Mouse (Mus musculus): ENCODE measurements around the gene Ap3d1. TPM values are rescaled to one million over a fixed set of nuclear protein-coding genes. Genes with fewer than 3 reads are reported as not detected.

Ap3d1 gene
- polyA plus RNA-seq, 1 experiment from 2014 or later = 41.3 TPM

GRCm38 (mm10) chr10:80727369-80728127 lies 14.5 kb downstream of the Ap3d1 start:
- no peak for TF ChIP-seq CTCF (IDR thresholded peaks at IDR 0.05; ENCODE audit: low read depth)
- Histone ChIP-seq H3K9me3 (ENCODE audit: control insufficient read depth) (no peaks in the 10 kb centered on the region), H3K27ac (ENCODE audit: low read depth, low read length) (no peak overlapping the region), H3K4me1 (replicated peaks; ENCODE audit: control insufficient read depth, insufficient read depth, low read length) (no peaks in the 10 kb centered on the region), H3K36me3 (ENCODE audit: control insufficient read depth, insufficient read depth) (peaks cover 98% of the 10 kb centered on the region), H3K9ac (ENCODE audit: low read depth, low read length) (no peak overlapping the region), H3K27me3 (replicated peaks; ENCODE audit: control insufficient read depth, insufficient read depth, low read length) (no peaks in the 10 kb centered on the region), H3K4me3 (ENCODE audit: low read depth, low read length) (no peak overlapping the region), H3K4me2 (replicated peaks; ENCODE audit: low read depth) (no peak overlapping the region)
- WGBS = 82% methylated on average over 5 of the region's 5 CpGs
- no peak for ATAC-seq

GRCm38 (mm10) chr10:80717281-80717680 lies 24.8 kb downstream of the Ap3d1 start:
- no peaks in the 10 kb centered on the region for H3K27me3 ChIP-seq (replicated peaks; ENCODE audit: control insufficient read depth, insufficient read depth, low read length)
- no peak overlapping the region for H3K4me2 ChIP-seq (replicated peaks; ENCODE audit: low read depth)
- WGBS = 79% methylated on average over 1 of the region's 1 CpGs
- H3K9ac ChIP-seq (ENCODE audit: low read depth, low read length) = no peak overlapping the region
- ATAC-seq = no peak
- no peaks in the 10 kb centered on the region for H3K4me1 ChIP-seq (replicated peaks; ENCODE audit: control insufficient read depth, insufficient read depth, low read length)
- no peaks in the 10 kb centered on the region for H3K9me3 ChIP-seq (ENCODE audit: control insufficient read depth)
- no peak overlapping the region for H3K27ac ChIP-seq (ENCODE audit: low read depth, low read length)
- H3K4me3 ChIP-seq (ENCODE audit: low read depth, low read length) = no peak overlapping the region
- H3K36me3 ChIP-seq (ENCODE audit: control insufficient read depth, insufficient read depth) = peaks cover 98% of the 10 kb centered on the region
- no peak for TF ChIP-seq CTCF (IDR thresholded peaks at IDR 0.05; ENCODE audit: low read depth)

GRCm38 (mm10) chr10:80710834-80711233 lies 31.2 kb downstream of the Ap3d1 start:
- Histone ChIP-seq H3K4me2 (replicated peaks; ENCODE audit: low read depth) (no peak overlapping the region), H3K4me1 (replicated peaks; ENCODE audit: control insufficient read depth, insufficient read depth, low read length) (no peaks in the 10 kb centered on the region), H3K9me3 (ENCODE audit: control insufficient read depth) (no peaks in the 10 kb centered on the region), H3K27me3 (replicated peaks; ENCODE audit: control insufficient read depth, insufficient read depth, low read length) (no peaks in the 10 kb centered on the region), H3K27ac (ENCODE audit: low read depth, low read length) (no peak overlapping the region), H3K36me3 (ENCODE audit: control insufficient read depth, insufficient read depth) (peaks cover 92% of the 10 kb centered on the region), H3K9ac (ENCODE audit: low read depth, low read length) (no peak overlapping the region), H3K4me3 (ENCODE audit: low read depth, low read length) (no peak overlapping the region)
- no peak for TF ChIP-seq CTCF (IDR thresholded peaks at IDR 0.05; ENCODE audit: low read depth)
- ATAC-seq = no peak
- WGBS = 76% methylated on average over 3 of the region's 3 CpGs

GRCm38 (mm10) chr10:80705479-80705878 lies 36.6 kb downstream of the Ap3d1 start:
- H3K9ac ChIP-seq (ENCODE audit: low read depth, low read length) = no peak overlapping the region
- 77% methylated on average over 3 of the region's 3 CpGs for WGBS
- H3K9me3 ChIP-seq (ENCODE audit: control insufficient read depth) = no peaks in the 10 kb centered on the region
- TF ChIP-seq CTCF (IDR thresholded peaks at IDR 0.05; ENCODE audit: low read depth) = no peak
- H3K27me3 ChIP-seq (replicated peaks; ENCODE audit: control insufficient read depth, insufficient read depth, low read length) = no peaks in the 10 kb centered on the region
- no peak overlapping the region for H3K4me2 ChIP-seq (replicated peaks; ENCODE audit: low read depth)
- H3K4me1 ChIP-seq (replicated peaks; ENCODE audit: control insufficient read depth, insufficient read depth, low read length) = 0 out of 2 replicates have a peak, but pooled peaks cover 3% of the 10 kb centered on the region
- no peak for ATAC-seq
- H3K27ac ChIP-seq (ENCODE audit: low read depth, low read length) = no peak overlapping the region
- no peak overlapping the region for H3K4me3 ChIP-seq (ENCODE audit: low read depth, low read length)
- peaks cover 44% of the 10 kb centered on the region for H3K36me3 ChIP-seq (ENCODE audit: control insufficient read depth, insufficient read depth)

- no peak for TF ChIP-seq CTCF (IDR thresholded peaks at IDR 0.05; ENCODE audit: low read depth)
- H3K9me3 ChIP-seq (ENCODE audit: control insufficient read depth) = no peaks in the 10 kb centered on the region
- ATAC-seq = no peak
- H3K27ac ChIP-seq (ENCODE audit: low read depth, low read length) = no peak overlapping the region
- H3K4me2 ChIP-seq (replicated peaks; ENCODE audit: low read depth) = no peak overlapping the region
- peaks cover 40% of the 10 kb centered on the region for H3K36me3 ChIP-seq (ENCODE audit: control insufficient read depth, insufficient read depth)
- WGBS = 51% methylated on average over 3 of the region's 3 CpGs
- H3K4me1 ChIP-seq (replicated peaks; ENCODE audit: control insufficient read depth, insufficient read depth, low read length) = 0 out of 2 replicates have a peak, but pooled peaks cover 3% of the 10 kb centered on the region
- H3K9ac ChIP-seq (ENCODE audit: low read depth, low read length) = no peak overlapping the region
- H3K4me3 ChIP-seq (ENCODE audit: low read depth, low read length) = no peak overlapping the region
- H3K27me3 ChIP-seq (replicated peaks; ENCODE audit: control insufficient read depth, insufficient read depth, low read length) = no peaks in the 10 kb centered on the region
Observed at GRCm38 (mm10) chr10:80705033-80705432, 37.0 kb downstream of the Ap3d1 start.

GRCm38 (mm10) chr10:80704418-80704817 lies 37.6 kb downstream of the Ap3d1 start:
- WGBS = 91% methylated on average over 5 of the region's 5 CpGs
- H3K36me3 ChIP-seq (ENCODE audit: control insufficient read depth, insufficient read depth) = peaks cover 34% of the 10 kb centered on the region
- no peaks in the 10 kb centered on the region for H3K27me3 ChIP-seq (replicated peaks; ENCODE audit: control insufficient read depth, insufficient read depth, low read length)
- H3K27ac ChIP-seq (ENCODE audit: low read depth, low read length) = no peak overlapping the region
- ATAC-seq = no peak
- 0 out of 2 replicates have a peak, but pooled peaks cover 3% of the 10 kb centered on the region for H3K4me1 ChIP-seq (replicated peaks; ENCODE audit: control insufficient read depth, insufficient read depth, low read length)
- no peaks in the 10 kb centered on the region for H3K9me3 ChIP-seq (ENCODE audit: control insufficient read depth)
- no peak for TF ChIP-seq CTCF (IDR thresholded peaks at IDR 0.05; ENCODE audit: low read depth)
- no peak overlapping the region for H3K4me2 ChIP-seq (replicated peaks; ENCODE audit: low read depth)
- H3K9ac ChIP-seq (ENCODE audit: low read depth, low read length) = no peak overlapping the region
- no peak overlapping the region for H3K4me3 ChIP-seq (ENCODE audit: low read depth, low read length)

All from intestine, postnatal 0 days (tissue).